Mouse (Mus musculus): ENCODE results near the gene Ttc3. TPM values are rescaled to one million over a fixed set of nuclear protein-coding genes. Genes with fewer than 3 reads are reported as not detected.
"Not testable (repeated sequence)": the region's sequence is repeated elsewhere in the genome, so short reads cannot be mapped to it uniquely, and the experiment has no call there.

Ttc3 gene
- total RNA-seq, 1 experiment from 2014 or later = 124 TPM

- no peak for DNase-seq
Measured at GRCm38 (mm10) chr16:94435495-94436234, 65.2 kb downstream of the Ttc3 start.

GRCm38 (mm10) chr16:94436801-94437200 is 66.4 kb downstream of the Ttc3 start:
- no peak for DNase-seq

GRCm38 (mm10) chr16:94441361-94441760 is 70.9 kb downstream of the Ttc3 start:
- DNase-seq = no peak

- no peak for DNase-seq
Measured at GRCm38 (mm10) chr16:94449151-94449550, 78.7 kb downstream of the Ttc3 start.

- DNase-seq = no peak
Measured at GRCm38 (mm10) chr16:94449632-94450031, 79.2 kb downstream of the Ttc3 start.

- DNase-seq = no peak
Measured at GRCm38 (mm10) chr16:94451545-94452488, 81.4 kb downstream of the Ttc3 start.

- no peak for DNase-seq
Measured at GRCm38 (mm10) chr16:94452768-94453167, 82.3 kb downstream of the Ttc3 start.

GRCm38 (mm10) chr16:94454146-94454545 is 83.7 kb downstream of the Ttc3 start:
- DNase-seq = no peak

GRCm38 (mm10) chr16:94464067-94464466 is 93.6 kb downstream of the Ttc3 start:
- no peak for DNase-seq

- DNase-seq = no peak
Measured at GRCm38 (mm10) chr16:94465900-94466299, 95.5 kb downstream of the Ttc3 start.

- DNase-seq = not testable (repeated sequence)
Measured at GRCm38 (mm10) chr16:94466317-94466716, 95.9 kb downstream of the Ttc3 start.

- DNase-seq = no peak
Measured at GRCm38 (mm10) chr16:94467337-94468055, 97.1 kb downstream of the Ttc3 start.

GRCm38 (mm10) chr16:94468391-94468790 is 98.0 kb downstream of the Ttc3 start:
- DNase-seq = no peak

- DNase-seq = peak; percentile 36
Measured at GRCm38 (mm10) chr16:94472515-94472951, 102.1 kb downstream of the Ttc3 start.

GRCm38 (mm10) chr16:94473086-94473822 is 102.8 kb downstream of the Ttc3 start:
- no peak for DNase-seq

GRCm38 (mm10) chr16:94484752-94485535 is 114.5 kb downstream of the Ttc3 start:
- DNase-seq = no peak

- DNase-seq = no peak
Measured at GRCm38 (mm10) chr16:94487341-94487740, 116.9 kb downstream of the Ttc3 start.

- no peak for DNase-seq
Measured at GRCm38 (mm10) chr16:94489326-94489725, 118.9 kb downstream of the Ttc3 start.

- DNase-seq = not testable (repeated sequence)
Measured at GRCm38 (mm10) chr16:94497176-94497575, 126.8 kb downstream of the Ttc3 start.

- DNase-seq = peak; percentile 58
Measured at GRCm38 (mm10) chr16:94497911-94498310, 127.5 kb downstream of the Ttc3 start.

- DNase-seq = no peak
Measured at GRCm38 (mm10) chr16:94504192-94504591, 133.8 kb downstream of the Ttc3 start.

Measured in adrenal gland, postnatal 25 days (tissue).